Mouse (Mus musculus): Measurements from ENCODE around the gene Hsd17b3. TPM values are rescaled to one million over a fixed set of nuclear protein-coding genes. Genes with fewer than 3 reads are reported as not detected.

Hsd17b3 gene
- total and polyA plus RNA-seq, 2 experiments from 2014 or later, result not detected

GRCm38 (mm10) chr13:64092752-64093151 is 3.7 kb upstream of the Hsd17b3 start:
- no peak overlapping the region for H3K27ac ChIP-seq (ENCODE audit: low read depth)
- WGBS, result 61% methylated on average over 6 of the region's 6 CpGs
- no peaks in the 10 kb centered on the region for H3K9me3 ChIP-seq (replicated peaks; ENCODE audit: control insufficient read depth, low read length)
- TF ChIP-seq EP300 (IDR thresholded peaks at IDR 0.05; ENCODE audit: low read depth) (no peak), CTCF (IDR thresholded peaks at IDR 0.05; ENCODE audit: low read depth) (no peak)
- ATAC-seq (ENCODE audit: insufficient read depth, low read depth), result no peak
- H3K4me1 ChIP-seq (ENCODE audit: control insufficient read depth, insufficient read depth), result no peaks in the 10 kb centered on the region
- 0 out of 2 replicates have a peak, but pooled peaks cover 5% of the 10 kb centered on the region for H3K36me3 ChIP-seq (replicated peaks; ENCODE audit: control insufficient read depth, insufficient read depth, low read length)
- H3K4me3 ChIP-seq (ENCODE audit: low read depth, low read length), result no peak overlapping the region
- H3K4me2 ChIP-seq (ENCODE audit: low read depth, low read length), result no peak overlapping the region
- DNase-seq (ENCODE audit: low spot score), result no peak
- H3K9ac ChIP-seq (replicated peaks; ENCODE audit: low read depth, low read length), result no peak overlapping the region
- H3K27me3 ChIP-seq (ENCODE audit: control insufficient read depth, insufficient read depth, low read length), result no peaks in the 10 kb centered on the region

GRCm38 (mm10) chr13:64092141-64092540 is 3.1 kb upstream of the Hsd17b3 start:
- H3K9me3 ChIP-seq (replicated peaks; ENCODE audit: control insufficient read depth, low read length), result no peaks in the 10 kb centered on the region
- no peaks in the 10 kb centered on the region for H3K4me1 ChIP-seq (ENCODE audit: control insufficient read depth, insufficient read depth)
- no peak overlapping the region for H3K9ac ChIP-seq (replicated peaks; ENCODE audit: low read depth, low read length)
- DNase-seq (ENCODE audit: low spot score), result no peak
- no peak overlapping the region for H3K4me3 ChIP-seq (ENCODE audit: low read depth, low read length)
- ATAC-seq (ENCODE audit: insufficient read depth, low read depth), result no peak
- H3K36me3 ChIP-seq (replicated peaks; ENCODE audit: control insufficient read depth, insufficient read depth, low read length), result 0 out of 2 replicates have a peak, but pooled peaks cover under 1% of the 10 kb centered on the region
- TF ChIP-seq CTCF (IDR thresholded peaks at IDR 0.05; ENCODE audit: low read depth), result no peak
- TF ChIP-seq EP300 (IDR thresholded peaks at IDR 0.05; ENCODE audit: low read depth), result no peak
- H3K27ac ChIP-seq (ENCODE audit: low read depth), result no peak overlapping the region
- 76% methylated on average over 3 of the region's 3 CpGs for WGBS
- H3K27me3 ChIP-seq (ENCODE audit: control insufficient read depth, insufficient read depth, low read length), result no peaks in the 10 kb centered on the region
- no peak overlapping the region for H3K4me2 ChIP-seq (ENCODE audit: low read depth, low read length)

GRCm38 (mm10) chr13:64091006-64091405 is 2.0 kb upstream of the Hsd17b3 start:
- DNase-seq (ENCODE audit: low spot score), result no peak

DNA sequence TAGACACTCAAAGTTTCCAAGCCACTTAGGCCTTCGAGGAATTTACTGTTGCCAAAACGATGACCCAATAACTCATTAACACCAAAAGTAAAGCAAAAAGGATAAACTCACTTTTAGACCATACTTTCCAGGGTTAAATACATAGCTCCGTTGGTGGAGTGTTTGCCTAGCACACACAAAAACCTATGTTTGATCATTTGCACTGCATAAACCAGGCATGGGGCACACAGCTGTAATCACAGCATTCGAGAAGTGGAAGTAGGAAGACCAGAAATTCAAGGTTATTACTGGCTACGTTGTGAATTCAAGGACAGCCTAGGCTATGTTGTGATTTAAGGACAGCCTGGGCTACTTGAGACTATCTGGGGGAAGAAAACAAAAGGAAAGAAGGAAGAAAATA is 1.2 kb upstream of the Hsd17b3 start:
- Histone ChIP-seq H3K9ac (replicated peaks; ENCODE audit: low read depth, low read length) (no peak overlapping the region), H3K4me3 (ENCODE audit: low read depth, low read length) (no peak overlapping the region), H3K4me2 (ENCODE audit: low read depth, low read length) (no peak overlapping the region), H3K36me3 (replicated peaks; ENCODE audit: control insufficient read depth, insufficient read depth, low read length) (no peaks in the 10 kb centered on the region), H3K27me3 (ENCODE audit: control insufficient read depth, insufficient read depth, low read length) (no peaks in the 10 kb centered on the region), H3K4me1 (ENCODE audit: control insufficient read depth, insufficient read depth) (no peaks in the 10 kb centered on the region), H3K9me3 (replicated peaks; ENCODE audit: control insufficient read depth, low read length) (no peaks in the 10 kb centered on the region), H3K27ac (ENCODE audit: low read depth) (no peak overlapping the region)
- TF ChIP-seq EP300 (IDR thresholded peaks at IDR 0.05; ENCODE audit: low read depth) (no peak), CTCF (IDR thresholded peaks at IDR 0.05; ENCODE audit: low read depth) (no peak)
- DNase-seq (ENCODE audit: low spot score) (no peak), ATAC-seq (ENCODE audit: insufficient read depth, low read depth) (no peak)
- 83% methylated on average over 5 of the region's 5 CpGs for WGBS

More at GRCm38 (mm10) chr13:64091006-64091405, 2.0 kb upstream of the Hsd17b3 start:
- Histone ChIP-seq H3K27me3 (ENCODE audit: control insufficient read depth, insufficient read depth, low read length) (no peaks in the 10 kb centered on the region), H3K36me3 (replicated peaks; ENCODE audit: control insufficient read depth, insufficient read depth, low read length) (no peaks in the 10 kb centered on the region), H3K9ac (replicated peaks; ENCODE audit: low read depth, low read length) (no peak overlapping the region), H3K4me1 (ENCODE audit: control insufficient read depth, insufficient read depth) (no peaks in the 10 kb centered on the region), H3K4me2 (ENCODE audit: low read depth, low read length) (no peak overlapping the region), H3K9me3 (replicated peaks; ENCODE audit: control insufficient read depth, low read length) (no peaks in the 10 kb centered on the region), H3K27ac (ENCODE audit: low read depth) (no peak overlapping the region), H3K4me3 (ENCODE audit: low read depth, low read length) (no peak overlapping the region)
- TF ChIP-seq CTCF (IDR thresholded peaks at IDR 0.05; ENCODE audit: low read depth) (no peak), EP300 (IDR thresholded peaks at IDR 0.05; ENCODE audit: low read depth) (no peak)
- no peak for ATAC-seq (ENCODE audit: insufficient read depth, low read depth)
- 67% methylated on average over 7 of the region's 7 CpGs for WGBS

GRCm38 (mm10) chr13:64088057-64088456 is 973 bp downstream of the Hsd17b3 start:
- Histone ChIP-seq H3K4me1 (ENCODE audit: control insufficient read depth, insufficient read depth) (no peaks in the 10 kb centered on the region), H3K27me3 (ENCODE audit: control insufficient read depth, insufficient read depth, low read length) (no peaks in the 10 kb centered on the region), H3K36me3 (replicated peaks; ENCODE audit: control insufficient read depth, insufficient read depth, low read length) (no peaks in the 10 kb centered on the region), H3K9ac (replicated peaks; ENCODE audit: low read depth, low read length) (no peak overlapping the region), H3K27ac (ENCODE audit: low read depth) (no peak overlapping the region), H3K9me3 (replicated peaks; ENCODE audit: control insufficient read depth, low read length) (no peaks in the 10 kb centered on the region), H3K4me3 (ENCODE audit: low read depth, low read length) (no peak overlapping the region), H3K4me2 (ENCODE audit: low read depth, low read length) (no peak overlapping the region)
- 47% methylated on average over 7 of the region's 7 CpGs for WGBS
- TF ChIP-seq EP300 (IDR thresholded peaks at IDR 0.05; ENCODE audit: low read depth), result no peak
- no peak for TF ChIP-seq CTCF (IDR thresholded peaks at IDR 0.05; ENCODE audit: low read depth)
- DNase-seq (ENCODE audit: low spot score) (no peak), ATAC-seq (ENCODE audit: insufficient read depth, low read depth) (no peak)

DNA sequence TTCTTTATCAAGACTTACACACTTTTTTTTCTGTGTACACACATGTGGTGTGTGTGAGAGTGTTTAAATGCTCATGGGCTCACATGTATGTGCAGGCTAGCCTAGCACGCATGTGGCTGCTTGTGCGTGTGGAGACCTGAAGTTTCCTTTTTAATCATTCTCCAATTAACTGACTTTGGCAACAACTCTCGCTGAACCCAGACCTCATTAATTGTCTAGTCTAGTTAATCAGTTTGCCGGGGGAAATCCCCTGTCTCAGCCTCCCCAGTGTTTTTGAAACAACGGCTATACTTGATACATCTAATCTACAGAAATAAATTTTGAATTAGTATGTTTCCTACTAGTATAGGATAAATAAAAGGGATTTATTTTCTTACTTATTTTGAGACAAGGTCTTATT is 3.0 kb downstream of the Hsd17b3 start:
- DNase-seq (ENCODE audit: low spot score), result no peak
- H3K9ac ChIP-seq (replicated peaks; ENCODE audit: low read depth, low read length), result no peak overlapping the region
- no peaks in the 10 kb centered on the region for H3K4me1 ChIP-seq (ENCODE audit: control insufficient read depth, insufficient read depth)
- no peak overlapping the region for H3K4me2 ChIP-seq (ENCODE audit: low read depth, low read length)
- WGBS, result 86% methylated on average over 5 of the region's 5 CpGs
- no peaks in the 10 kb centered on the region for H3K9me3 ChIP-seq (replicated peaks; ENCODE audit: control insufficient read depth, low read length)
- H3K27me3 ChIP-seq (ENCODE audit: control insufficient read depth, insufficient read depth, low read length), result no peaks in the 10 kb centered on the region
- no peak overlapping the region for H3K4me3 ChIP-seq (ENCODE audit: low read depth, low read length)
- no peaks in the 10 kb centered on the region for H3K36me3 ChIP-seq (replicated peaks; ENCODE audit: control insufficient read depth, insufficient read depth, low read length)
- H3K27ac ChIP-seq (ENCODE audit: low read depth), result no peak overlapping the region
- TF ChIP-seq CTCF (IDR thresholded peaks at IDR 0.05; ENCODE audit: low read depth) (no peak), EP300 (IDR thresholded peaks at IDR 0.05; ENCODE audit: low read depth) (no peak)
- no peak for ATAC-seq (ENCODE audit: insufficient read depth, low read depth)
